In the genomic region with DNA sequence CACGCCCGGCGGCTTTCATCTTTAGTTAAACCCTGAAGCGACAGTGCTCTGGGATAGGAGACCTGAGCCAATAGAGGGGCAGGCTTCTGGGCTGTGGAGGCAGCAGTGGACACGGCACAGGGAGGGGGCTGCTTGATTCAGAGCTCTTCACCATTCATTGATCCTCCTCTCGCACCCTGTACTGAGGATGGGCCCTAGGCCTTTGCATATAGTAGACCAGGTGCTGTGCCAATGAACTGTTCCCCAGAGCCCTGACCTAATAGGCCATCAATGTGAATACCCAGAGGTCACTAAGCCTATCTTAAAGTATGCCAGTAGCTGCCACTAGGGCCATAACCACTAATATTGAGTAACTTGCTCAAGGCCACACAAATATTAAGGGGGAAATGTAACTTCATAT, we compare ENCODE assay signal across 12 mouse cellular contexts. TPM values are rescaled to one million over a fixed set of nuclear protein-coding genes. Genes with fewer than 3 reads are reported as not detected.
DNase-seq lines count a peak whose midpoint lies in the region; ATAC-seq and TF ChIP-seq lines count a peak whose summit lies in the region.
"Had no signal": no experiment of that assay in that cellular context is flagged by ENCODE, and none has a peak within 500 bp of the region (broad histone marks: within the 10 kb centered on the region; RNA-seq: fewer than 3 reads in every experiment).

No protein-coding gene starts in this region.

- no peak overlapping the region for H3K27ac ChIP-seq in kidney, embryonic 15.5 days
- H3K27ac ChIP-seq in kidney, embryonic 14.5 days (ENCODE audit: low read depth, low read length), result no peak overlapping the region
- H3K27ac ChIP-seq in forebrain, postnatal 0 days (ENCODE audit: low read depth, low read length), result no peak overlapping the region
- H3K27ac ChIP-seq: embryonic facial prominence, embryonic 15.5 days had no signal

- ATAC-seq in kidney, embryonic 15.5 days (replicated peaks; ENCODE audit: low FRiP score), result no peak
- no peak for ATAC-seq in kidney, embryonic 14.5 days (ENCODE audit: low FRiP score, low TSS enrichment)
- ATAC-seq in common myeloid progenitor, adult 5-6 weeks (replicated peaks; ENCODE audit: low read depth, poor library complexity, severe bottlenecking), result peak; percentile 13; the same call in 1 of the 2 replicates
- peak; percentile 16; the same call in 1 of the 2 replicates for ATAC-seq in forebrain, postnatal 0 days
- ATAC-seq in megakaryocyte-erythroid progenitor cell, adult 5-6 weeks (replicated peaks; ENCODE audit: low FRiP score, low TSS enrichment, poor library complexity, severe bottlenecking), result peak; percentile 8; the same call in 1 of the 2 replicates

- peaks cover 8% of the 10 kb centered on the region for H3K36me3 ChIP-seq in kidney, embryonic 15.5 days
- H3K36me3 ChIP-seq in kidney, embryonic 14.5 days (ENCODE audit: control insufficient read depth, insufficient read depth, low read length), result no peaks in the 10 kb centered on the region
- H3K36me3 ChIP-seq in forebrain, postnatal 0 days (ENCODE audit: insufficient read depth), result peaks cover 20% of the 10 kb centered on the region

- no peak overlapping the region for H3K9ac ChIP-seq in kidney, embryonic 15.5 days
- H3K9ac ChIP-seq in kidney, embryonic 14.5 days (ENCODE audit: low read depth, low read length), result no peak overlapping the region
- no peak overlapping the region for H3K9ac ChIP-seq in forebrain, postnatal 0 days
- H3K9ac ChIP-seq: embryonic facial prominence, embryonic 15.5 days had no signal

- H3K4me1 ChIP-seq in kidney, embryonic 15.5 days, result peaks cover 16% of the 10 kb centered on the region
- peaks cover 11% of the 10 kb centered on the region; the same call in 1 of the 2 replicates for H3K4me1 ChIP-seq in kidney, embryonic 14.5 days (ENCODE audit: control insufficient read depth, insufficient read depth, low read length)
- H3K4me1 ChIP-seq in forebrain, postnatal 0 days (ENCODE audit: insufficient read depth), result 0 out of 2 replicates have a peak, but pooled peaks cover 4% of the 10 kb centered on the region

- H3K9me3 ChIP-seq in kidney, embryonic 15.5 days (replicated peaks), result no peaks in the 10 kb centered on the region
- H3K9me3 ChIP-seq in kidney, embryonic 14.5 days (ENCODE audit: control insufficient read depth, low read length), result no peaks in the 10 kb centered on the region
- no peaks in the 10 kb centered on the region for H3K9me3 ChIP-seq in forebrain, postnatal 0 days (ENCODE audit: low read length)
- H3K9me3 ChIP-seq: embryonic facial prominence, embryonic 15.5 days; heart, embryonic 12.5 days had no signal

- peak overlapping the region; percentile 50; the same call in 1 of the 2 replicates for H3K4me2 ChIP-seq in kidney, embryonic 15.5 days
- no peak overlapping the region for H3K4me2 ChIP-seq in kidney, embryonic 14.5 days (replicated peaks; ENCODE audit: low read depth, low read length)
- peak overlapping the region; percentile 58; the same call in 1 of the 2 replicates for H3K4me2 ChIP-seq in forebrain, postnatal 0 days (ENCODE audit: low read depth)

- DNase-seq in forebrain, postnatal 0 days, result no peak
- no peak for DNase-seq in embryo, embryonic 11 days
- no peak for DNase-seq in thymus, postnatal 14 days
- no peak for DNase-seq in ovary, adult 18-20 months (ENCODE audit: low spot score)
- DNase-seq: kidney, adult 8-10 months had no signal

- peaks cover 37% of the 10 kb centered on the region for H3K27me3 ChIP-seq in kidney, embryonic 15.5 days
- H3K27me3 ChIP-seq in kidney, embryonic 14.5 days (ENCODE audit: control insufficient read depth, insufficient read depth, low read length), result peaks cover 32% of the 10 kb centered on the region
- peaks cover 23% of the 10 kb centered on the region for H3K27me3 ChIP-seq in forebrain, postnatal 0 days (ENCODE audit: insufficient read depth, low read length)
- H3K27me3 ChIP-seq: CH12.LX had no signal

- H3K4me3 ChIP-seq in kidney, embryonic 15.5 days (replicated peaks), result no peak overlapping the region
- no peak overlapping the region for H3K4me3 ChIP-seq in kidney, embryonic 14.5 days (ENCODE audit: low read length)
- peak overlapping the region; percentile 34 for H3K4me3 ChIP-seq in forebrain, postnatal 0 days (ENCODE audit: low read depth, low read length)

- TF ChIP-seq CTCF in forebrain, postnatal 0 days (IDR thresholded peaks at IDR 0.05; ENCODE audit: low read depth), result no peak

- 66% methylated on average over 6 of the region's 6 CpGs for WGBS in kidney, embryonic 15.5 days
- 70% methylated on average over 6 of the region's 6 CpGs for WGBS in kidney, embryonic 14.5 days
- 77% methylated on average over 6 of the region's 6 CpGs for WGBS in forebrain, postnatal 0 days

RNA-seq across cellular contexts. Expression of a gene that starts 0.4 kb away (rescaled TPM):
- polyA plus RNA-seq in kidney, embryonic 15.5 days (2015; fragmentation: Nextera tagmentation; extraction: Ambion mirVana), result 0.05 and 0.18 TPM in 2 replicates
- 0.23 TPM in 1 of 2 replicates, not detected in the other for polyA plus RNA-seq in kidney, embryonic 14.5 days (2014; fragmentation: Nextera tagmentation; extraction: Ambion mirVana)
- total RNA-seq in common myeloid progenitor, adult 5-6 weeks (2017), result 0.05 TPM in 1 of 2 replicates, not detected in the other
- 0.54 and 4.0 TPM in 2 replicates for total RNA-seq in forebrain, postnatal 0 days (2014; rRNA removed)
- polyA plus RNA-seq in forebrain, postnatal 0 days (2015; fragmentation: Nextera tagmentation; extraction: Ambion mirVana), result 1.9 and 4.1 TPM in 2 replicates
- total RNA-seq in megakaryocyte-erythroid progenitor cell, adult 5-6 weeks (2014; fragmentation: Nextera tagmentation), result 0.74 and 0.99 TPM in 2 replicates
- total RNA-seq in megakaryocyte-erythroid progenitor cell, adult 5-6 weeks (2017), result 0.42 TPM in 1 of 2 replicates, not detected in the other

RNA-seq across cellular contexts. Expression of a gene that starts 25.3 kb away (rescaled TPM):
- polyA plus RNA-seq in kidney, embryonic 15.5 days (2015; fragmentation: Nextera tagmentation; extraction: Ambion mirVana), result 19.2 and 20.4 TPM in 2 replicates
- 18.2 and 27.2 TPM in 2 replicates for polyA plus RNA-seq in kidney, embryonic 14.5 days (2014; fragmentation: Nextera tagmentation; extraction: Ambion mirVana)
- total RNA-seq in common myeloid progenitor, adult 5-6 weeks (2017), result 27.5 and 35.7 TPM in 2 replicates
- 27.5 and 30.7 TPM in 2 replicates for total RNA-seq in forebrain, postnatal 0 days (2014; rRNA removed)
- polyA plus RNA-seq in forebrain, postnatal 0 days (2015; fragmentation: Nextera tagmentation; extraction: Ambion mirVana), result 9.8 and 10.9 TPM in 2 replicates
- total RNA-seq in megakaryocyte-erythroid progenitor cell, adult 5-6 weeks (2014; fragmentation: Nextera tagmentation), result 45.0 and 53.5 TPM in 2 replicates
- 20.3 and 22.0 TPM in 2 replicates for total RNA-seq in megakaryocyte-erythroid progenitor cell, adult 5-6 weeks (2017)

RNA-seq across cellular contexts. Expression of a gene that starts 44.0 kb away (rescaled TPM):
- 36.2 and 39.4 TPM in 2 replicates for polyA plus RNA-seq in kidney, embryonic 15.5 days (2015; fragmentation: Nextera tagmentation; extraction: Ambion mirVana)
- polyA plus RNA-seq in kidney, embryonic 14.5 days (2014; fragmentation: Nextera tagmentation; extraction: Ambion mirVana), result 28.4 and 41.0 TPM in 2 replicates
- 20.5 and 35.4 TPM in 2 replicates for total RNA-seq in common myeloid progenitor, adult 5-6 weeks (2017)
- total RNA-seq in forebrain, postnatal 0 days (2014; rRNA removed), result 41.0 and 42.9 TPM in 2 replicates
- polyA plus RNA-seq in forebrain, postnatal 0 days (2015; fragmentation: Nextera tagmentation; extraction: Ambion mirVana), result 34.1 and 35.0 TPM in 2 replicates
- 17.0 and 26.6 TPM in 2 replicates for total RNA-seq in megakaryocyte-erythroid progenitor cell, adult 5-6 weeks (2014; fragmentation: Nextera tagmentation)
- 13.8 and 21.8 TPM in 2 replicates for total RNA-seq in megakaryocyte-erythroid progenitor cell, adult 5-6 weeks (2017)

RNA-seq across cellular contexts. Expression of a gene that starts 45.1 kb away (rescaled TPM):
- 13.8 and 18.7 TPM in 2 replicates for polyA plus RNA-seq in kidney, embryonic 15.5 days (2015; fragmentation: Nextera tagmentation; extraction: Ambion mirVana)
- polyA plus RNA-seq in kidney, embryonic 14.5 days (2014; fragmentation: Nextera tagmentation; extraction: Ambion mirVana), result 17.3 and 18.4 TPM in 2 replicates
- total RNA-seq in common myeloid progenitor, adult 5-6 weeks (2017), result 10.2 and 11.7 TPM in 2 replicates
- 11.9 and 13.5 TPM in 2 replicates for total RNA-seq in forebrain, postnatal 0 days (2014; rRNA removed)
- polyA plus RNA-seq in forebrain, postnatal 0 days (2015; fragmentation: Nextera tagmentation; extraction: Ambion mirVana), result 10.1 and 10.5 TPM in 2 replicates
- total RNA-seq in megakaryocyte-erythroid progenitor cell, adult 5-6 weeks (2014; fragmentation: Nextera tagmentation), result 9.9 and 23.7 TPM in 2 replicates
- 3.8 and 9.4 TPM in 2 replicates for total RNA-seq in megakaryocyte-erythroid progenitor cell, adult 5-6 weeks (2017)

Comparison
In these comparisons a context has a peak if more than half of its experiments do, and no peak if none do; other contexts are left out.
1. ATAC-seq: peak in common myeloid progenitor, adult 5-6 weeks (single experiment), forebrain, postnatal 0 days (single experiment) and megakaryocyte-erythroid progenitor cell, adult 5-6 weeks (single experiment); none in kidney, embryonic 15.5 days (single experiment) and kidney, embryonic 14.5 days (single experiment).